Mouse (Mus musculus) ES-E14 (cell line): Measurements from ENCODE around the gene Clcn5. TPM values are rescaled to one million over a fixed set of nuclear protein-coding genes. Genes with fewer than 3 reads are reported as not detected.

ENCODE experiments used
- DNase-seq: peaks from one replicate; pipeline ENCODE4 v3.0.0-alpha.2; 2013; ENCODE audit warnings: low read depth, low spot score
- H3K27ac ChIP-seq: 2 replicates; pipeline ENCODE4 v1.5.1; 2012; ENCODE audit warnings: low read depth, mild to moderate bottlenecking, low read length, moderate library complexity, mixed read lengths; ENCODE audit not compliant: poor library complexity, insufficient read depth, severe bottlenecking
- H3K36me3 ChIP-seq: 2 replicates; pipeline ENCODE4 v1.6.1; 2012; ENCODE audit warnings: mild to moderate bottlenecking, low read length, moderate library complexity, mixed read lengths; ENCODE audit not compliant: control insufficient read depth, poor library complexity, insufficient read depth, severe bottlenecking
- H3K4me1 ChIP-seq, 2 experiments: fragments of 150-350 bp in 1 of 2; sonication (generic) in 1 of 2; 2 replicates each; pipeline ENCODE4 v1.6.1; 2012; ENCODE audit warnings: low read length in 2 of 2, mild to moderate bottlenecking in 1 of 2, mixed read lengths in 1 of 2; ENCODE audit not compliant: control insufficient read depth in 2 of 2, insufficient read depth in 2 of 2, poor library complexity in 1 of 2
- H3K4me3 ChIP-seq, 2 experiments: fragments of 150-350 bp in 1 of 2; sonication (generic) in 1 of 2; 2 replicates each; pipeline ENCODE4 v1.5.1; 2012; ENCODE audit warnings: low read length in 2 of 2, low read depth in 1 of 2, mild to moderate bottlenecking in 1 of 2, mixed read lengths in 1 of 2; ENCODE audit not compliant: insufficient read depth in 1 of 2, poor library complexity in 1 of 2, severe bottlenecking in 1 of 2
- H3K9ac ChIP-seq: 2 replicates; pipeline ENCODE4 v1.6.1; 2012; ENCODE audit warnings: low read depth, mild to moderate bottlenecking, low read length, mixed read lengths; ENCODE audit not compliant: poor library complexity, insufficient read depth, severe bottlenecking
- H3K9me3 ChIP-seq: fragments of 150-350 bp; sonication (generic); 2 replicates; pipeline ENCODE4 v1.6.1; 2012; ENCODE audit warnings: low read depth, mild to moderate bottlenecking, low read length; ENCODE audit not compliant: control insufficient read depth, insufficient read depth
- CHD2 ChIP-seq: IDR thresholded peaks from 2 replicates; pipeline ENCODE4 v1.6.1; 2014; ENCODE audit warnings: mild to moderate bottlenecking, low read depth, low read length, inconsistent platforms
- HCFC1 ChIP-seq: IDR thresholded peaks from 2 replicates; pipeline ENCODE4 v1.6.1; 2012; ENCODE audit warnings: low read length, inconsistent platforms, borderline replicate concordance; ENCODE audit not compliant: insufficient read depth
- MAFK ChIP-seq: IDR thresholded peaks from 2 replicates; pipeline ENCODE4 v1.6.1; 2014; ENCODE audit warnings: mild to moderate bottlenecking, low read depth, low read length, inconsistent platforms; ENCODE audit not compliant: insufficient read depth
- ZC3H11A ChIP-seq: IDR thresholded peaks from 2 replicates; pipeline ENCODE4 v1.6.1; 2012; ENCODE audit warnings: low read depth, mild to moderate bottlenecking, inconsistent platforms, low read length, borderline replicate concordance
- ZNF384 ChIP-seq: IDR thresholded peaks from 2 replicates; pipeline ENCODE4 v1.6.1; 2012; ENCODE audit warnings: low read depth, low read length, inconsistent platforms
- in situ Hi-C, 2 experiments: fragments of 600-800 bp; cut with MboI; formaldehyde crosslinking; loops; one replicate each; pipeline ENCODE4 v1.15.1; 2025; ENCODE audit warnings: low sequenced_read_pairs in 2 of 2, inconsistent platforms in 1 of 2; ENCODE audit not compliant: unreplicated experiment in 2 of 2
- total RNA-seq: library from RNA; depleted of rRNA; stranded (reverse); fragments of 300-350 nt; gene quantifications from 2 replicates; pipeline ENCODE4 v1.2.3, GENCODE M21; 2012

Clcn5 gene
- total RNA-seq, 1 experiment = 41.5 TPM

GRCm38 (mm10) chrX:7187455-7188310 lies 131.5 kb downstream of the Clcn5 start:
- H3K36me3 ChIP-seq = no peaks in the 10 kb centered on the region
- H3K4me3 ChIP-seq = peak overlapping the region; percentile 61 to 65
- H3K27ac ChIP-seq = no peak overlapping the region
- in situ Hi-C loops = no loop called here
- no peak overlapping the region; the same call in 1 of the 2 replicates for H3K9ac ChIP-seq
- DNase-seq = no peak
- no peaks in the 10 kb centered on the region for H3K9me3 ChIP-seq
- TF ChIP-seq MAFK (no peak), CHD2 (no peak), ZNF384 (no peak), HCFC1 (no peak)
- H3K4me1 ChIP-seq = no peaks in the 10 kb centered on the region; a peak in 1 of 4 replicates

GRCm38 (mm10) chrX:7170156-7170555 lies 149.0 kb downstream of the Clcn5 start:
- H3K9ac ChIP-seq = no peak overlapping the region
- no peaks in the 10 kb centered on the region for H3K36me3 ChIP-seq
- H3K27ac ChIP-seq = no peak overlapping the region
- in situ Hi-C loops = no loop called here
- H3K9me3 ChIP-seq = no peaks in the 10 kb centered on the region
- DNase-seq = no peak
- H3K4me3 ChIP-seq = no peak overlapping the region
- TF ChIP-seq MAFK (no peak), ZC3H11A (no peak), HCFC1 (no peak), CHD2 (no peak), ZNF384 (no peak)
- no peaks in the 10 kb centered on the region for H3K4me1 ChIP-seq

- Histone ChIP-seq H3K4me3 (no peak overlapping the region), H3K4me1 (no peaks in the 10 kb centered on the region), H3K36me3 (no peaks in the 10 kb centered on the region), H3K9me3 (no peaks in the 10 kb centered on the region), H3K27ac (no peak overlapping the region), H3K9ac (no peak overlapping the region)
- TF ChIP-seq HCFC1 = no peak
- no peak for TF ChIP-seq MAFK
- TF ChIP-seq ZC3H11A = no peak
- TF ChIP-seq ZNF384 = no peak
- no peak for TF ChIP-seq CHD2
- in situ Hi-C loops = no loop called here
- DNase-seq = no peak
Measured at GRCm38 (mm10) chrX:7168799-7169198, 150.4 kb downstream of the Clcn5 start.

- no peaks in the 10 kb centered on the region for H3K36me3 ChIP-seq
- TF ChIP-seq CHD2 = no peak
- TF ChIP-seq ZC3H11A = no peak
- no peak for TF ChIP-seq MAFK
- TF ChIP-seq ZNF384 = no peak
- no peak for TF ChIP-seq HCFC1
- H3K4me3 ChIP-seq = no peak overlapping the region
- no peak for DNase-seq
- no peaks in the 10 kb centered on the region for H3K4me1 ChIP-seq
- in situ Hi-C loops = no loop called here
- no peaks in the 10 kb centered on the region for H3K9me3 ChIP-seq
- H3K27ac ChIP-seq = no peak overlapping the region
- H3K9ac ChIP-seq = no peak overlapping the region
Measured at GRCm38 (mm10) chrX:7157976-7158375, 161.2 kb downstream of the Clcn5 start.
